Mouse (Mus musculus) thymus, adult 2 months (tissue): ENCODE data around the gene Gm49396. TPM values are rescaled to one million over a fixed set of nuclear protein-coding genes. Genes with fewer than 3 reads are reported as not detected.

Source experiments
- DNase-seq: peaks from one replicate; pipeline ENCODE4 v3.0.0; 2021
- H3K27ac ChIP-seq: fragments of 200-500 bp; 2 replicates; pipeline ENCODE4 v1.5.1; 2012; ENCODE audit warnings: low read length, control low read depth; ENCODE audit not compliant: control insufficient read depth, insufficient read depth
- H3K27me3 ChIP-seq: fragments of 200-500 bp; 2 replicates; pipeline ENCODE4 v1.6.1; 2012; ENCODE audit warnings: mild to moderate bottlenecking, low read length, moderate library complexity, mixed read lengths; ENCODE audit not compliant: control insufficient read depth, insufficient read depth
- H3K36me3 ChIP-seq: fragments of 200-500 bp; 2 replicates; pipeline ENCODE4 v1.6.1; 2012; ENCODE audit warnings: mild to moderate bottlenecking, low read length, moderate library complexity; ENCODE audit not compliant: control insufficient read depth, insufficient read depth
- H3K4me1 ChIP-seq: fragments of 200-500 bp; replicated peaks from 2 replicates; pipeline ENCODE4 v1.6.1; 2012; ENCODE audit warnings: low read length; ENCODE audit not compliant: control insufficient read depth, insufficient read depth
- H3K4me3 ChIP-seq: fragments of 200-500 bp; 2 replicates; pipeline ENCODE4 v1.5.1; 2012; ENCODE audit warnings: mild to moderate bottlenecking, low read length, control low read depth, moderate library complexity; ENCODE audit not compliant: control insufficient read depth, insufficient read depth
- CTCF ChIP-seq: fragments of 200-500 bp; IDR thresholded peaks from 2 replicates; pipeline ENCODE4 v1.5.1; 2012; ENCODE audit warnings: mild to moderate bottlenecking, control low read depth, low read length, moderate library complexity, borderline replicate concordance; ENCODE audit not compliant: control insufficient read depth, poor library complexity, insufficient read depth; ENCODE audit errors: extremely low read depth
- POLR2A ChIP-seq: fragments of 200-500 bp; IDR thresholded peaks from 2 replicates; pipeline ENCODE4 v1.6.1; 2012; ENCODE audit warnings: mild to moderate bottlenecking, low read length, control low read depth, moderate library complexity; ENCODE audit not compliant: control insufficient read depth, poor library complexity, insufficient read depth; ENCODE audit errors: extremely low read depth
- WGBS: fragments of 180-500 bp; shearing (Covaris S2); methylation state at CpG from one replicate; pipeline ENCODE4 v1.1.7; 2018; 5-methylcytosine and 5-hydroxymethylcytosine counted together
- polyA plus RNA-seq: library from polyadenylated mRNA; depleted of rRNA; stranded (reverse); fragments of >200 nt; gene quantifications from 2 replicates; pipeline ENCODE4 v1.2.3, GENCODE M21; 2012

The Gm49396 gene
- polyA plus RNA-seq, 1 experiment, result 8.8 TPM

DNA sequence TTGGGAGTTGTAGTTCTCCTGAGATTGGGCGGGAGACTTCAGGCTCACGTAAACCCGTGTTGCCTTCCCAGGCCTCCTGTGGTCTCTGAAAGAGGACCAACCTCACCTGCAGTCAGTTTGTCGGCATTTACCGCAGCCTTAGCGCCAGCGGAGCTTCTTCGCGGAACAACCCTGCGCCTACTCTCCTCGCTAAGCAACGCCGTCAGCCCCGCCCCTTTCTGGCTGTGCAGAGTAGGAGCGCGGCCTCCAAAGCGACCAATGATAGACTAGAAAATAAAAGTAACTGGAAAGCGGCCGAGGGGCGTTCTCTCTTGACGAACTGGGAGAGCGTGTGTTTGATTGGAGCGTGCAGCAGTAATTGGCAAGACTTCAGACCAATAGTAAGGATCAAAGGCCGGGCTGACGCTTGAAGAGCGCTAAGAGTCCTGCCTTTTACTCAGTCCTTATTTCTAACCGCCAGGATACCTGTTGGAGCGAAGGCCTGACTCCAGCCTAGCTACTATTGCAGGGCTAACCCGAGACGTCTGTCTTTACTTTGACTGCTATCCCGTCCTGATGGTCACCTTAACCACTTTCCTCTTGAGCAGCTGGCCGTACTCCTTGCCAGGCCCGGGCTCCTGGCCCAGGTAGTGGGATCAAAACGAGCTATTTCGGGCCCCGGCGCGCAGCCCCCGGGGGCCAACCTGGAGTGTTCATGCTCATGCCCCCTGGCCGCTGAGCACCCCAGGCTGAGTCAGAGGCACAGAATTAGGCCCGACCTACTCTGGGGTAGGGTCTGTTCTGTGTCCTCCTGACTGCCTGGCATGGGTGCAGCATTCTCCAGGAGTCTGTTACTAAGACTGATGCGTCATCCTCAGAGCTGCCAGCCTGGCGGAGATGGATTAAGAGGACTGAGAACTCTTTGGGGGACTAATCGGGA is 10.8 kb upstream of the Gm49396 start, which contains the start of the genes Hspb6 and Proser3:
Gene Hspb6, plus strand, starts transcription at position 77 of the 919 bp plus-strand sequence.
Gene Proser3, minus strand, starts transcription at position 198 of the 919 bp plus-strand sequence.
- WGBS, result under 1% methylated on average over 44 of the region's 44 CpGs
- H3K27me3 ChIP-seq, result no peaks in the 10 kb centered on the region
- peak within 1 kb of the TSS; percentile 97 for H3K27ac ChIP-seq
- peaks cover 19% of the 10 kb centered on the region for H3K36me3 ChIP-seq
- DNase-seq, result peak; percentile 97
- TF ChIP-seq POLR2A, result peak; percentile 71; the same call in 1 of the 2 replicates
- TF ChIP-seq CTCF, result peak; percentile 48; the same call in 1 of the 2 replicates
- peaks cover 11% of the 10 kb centered on the region for H3K4me1 ChIP-seq
- peak within 1 kb of the TSS; percentile 89 for H3K4me3 ChIP-seq

DNA sequence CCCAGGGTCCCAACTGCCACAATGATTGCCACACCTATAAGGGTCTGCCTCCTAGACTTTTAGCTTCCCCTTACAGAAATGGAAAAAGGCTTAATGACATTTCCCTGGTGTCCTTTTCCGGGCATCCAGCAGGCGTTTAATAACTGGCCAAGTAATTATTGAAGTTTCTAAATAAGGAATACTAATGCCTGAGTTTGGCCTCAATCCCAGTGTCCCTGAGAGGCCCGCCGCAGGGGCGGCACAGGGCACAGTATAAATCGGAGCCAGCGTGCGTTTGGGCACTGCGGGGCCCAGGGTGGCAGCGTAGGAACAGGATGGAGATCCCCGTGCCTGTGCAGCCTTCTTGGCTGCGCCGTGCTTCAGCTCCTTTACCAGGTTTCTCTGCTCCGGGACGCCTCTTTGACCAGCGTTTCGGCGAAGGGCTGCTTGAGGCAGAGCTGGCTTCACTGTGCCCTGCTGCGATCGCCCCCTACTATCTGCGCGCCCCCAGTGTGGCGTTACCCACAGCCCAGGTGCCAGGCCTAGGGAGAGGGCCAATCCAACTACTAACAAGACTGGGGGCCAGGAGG is 10.0 kb upstream of the Gm49396 start:
- 1% methylated on average over 23 of the region's 23 CpGs for WGBS
- no peak for TF ChIP-seq CTCF
- TF ChIP-seq POLR2A, result no peak
- peak overlapping the region; percentile 76; the same call in 1 of the 2 replicates for H3K27ac ChIP-seq
- no peaks in the 10 kb centered on the region for H3K27me3 ChIP-seq
- H3K4me1 ChIP-seq, result peaks cover 13% of the 10 kb centered on the region
- H3K4me3 ChIP-seq, result peak overlapping the region; percentile 89
- DNase-seq, result no peak
- peaks cover 19% of the 10 kb centered on the region for H3K36me3 ChIP-seq

- WGBS, result 87% methylated on average over 22 of the region's 22 CpGs
- Histone ChIP-seq H3K36me3 (peaks cover 19% of the 10 kb centered on the region), H3K4me1 (peaks cover 18% of the 10 kb centered on the region), H3K27ac (no peak overlapping the region), H3K4me3 (no peak overlapping the region), H3K27me3 (no peaks in the 10 kb centered on the region)
- TF ChIP-seq POLR2A, result no peak
- no peak for TF ChIP-seq CTCF
- DNase-seq, result no peak
These were observed 9.1 kb upstream of the Gm49396 start for GRCm38 (mm10) chr7:30553810-30554584.

DNA sequence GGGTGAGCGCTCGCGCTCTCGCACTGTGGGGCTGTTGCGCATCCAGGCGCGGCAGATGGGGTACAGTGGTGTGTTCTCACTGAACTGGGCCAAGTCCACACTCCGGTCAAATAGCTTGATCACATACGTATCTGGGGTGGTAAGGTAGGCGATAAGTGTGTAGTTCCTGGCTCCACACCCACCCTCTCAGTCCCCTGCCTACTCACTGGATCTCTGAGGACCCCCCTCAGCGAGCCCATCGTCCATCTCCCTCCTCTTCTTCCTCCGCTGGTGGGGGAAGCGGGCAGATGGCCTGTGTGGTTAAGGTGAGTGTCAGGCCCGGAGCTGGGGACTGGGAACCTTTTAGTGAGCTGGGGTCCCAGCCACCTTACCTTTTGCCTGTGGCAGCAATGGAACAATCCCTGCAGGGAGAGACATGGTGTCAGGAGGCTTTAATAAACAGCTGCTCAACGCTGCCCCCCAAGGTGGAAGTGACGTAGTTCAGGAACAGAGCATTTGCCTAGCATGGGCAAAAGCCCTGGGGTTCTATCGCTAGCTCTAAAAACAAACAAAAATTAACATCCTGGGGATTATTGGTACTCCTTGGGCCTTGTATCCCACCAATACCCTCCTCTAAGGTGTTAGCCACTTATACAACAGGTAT is 6.1 kb upstream of the Gm49396 start:
- no peak overlapping the region for H3K4me3 ChIP-seq
- DNase-seq, result peak; percentile 42
- WGBS, result 94% methylated on average over 18 of the region's 18 CpGs

DNA sequence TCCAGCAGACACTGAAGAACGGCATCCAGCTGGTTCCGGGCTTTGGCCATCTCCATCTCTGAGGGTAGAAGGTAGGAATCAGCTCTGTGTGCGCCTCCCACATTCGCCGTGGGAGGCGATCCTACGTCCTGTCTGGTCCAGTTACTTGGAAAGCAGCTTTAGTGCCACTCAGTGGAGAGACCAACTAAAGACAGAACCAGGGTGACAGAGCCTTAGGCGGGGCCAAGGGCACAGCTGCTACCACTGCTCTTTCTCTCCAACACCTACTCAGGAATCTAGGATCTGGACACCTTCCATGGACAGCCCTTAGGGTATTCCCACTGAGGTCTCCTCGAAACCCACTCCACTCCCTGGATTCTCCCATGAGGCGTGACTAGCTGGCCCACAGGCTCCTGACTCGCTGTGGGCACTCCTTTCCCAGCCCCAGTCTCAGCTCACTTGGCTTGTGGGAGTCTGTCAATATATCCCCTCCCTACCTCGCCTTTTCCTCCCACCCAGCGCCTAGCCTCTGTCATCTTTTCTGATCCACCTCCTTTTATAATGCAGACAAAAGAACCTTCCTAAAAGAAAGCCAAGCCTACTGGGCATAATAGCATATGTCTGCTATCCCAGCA is 5.1 kb upstream of the Gm49396 start:
- TF ChIP-seq CTCF (no peak), POLR2A (no peak)
- Histone ChIP-seq H3K36me3 (peaks cover 19% of the 10 kb centered on the region), H3K27ac (no peak overlapping the region), H3K4me3 (no peak overlapping the region), H3K4me1 (peaks cover 19% of the 10 kb centered on the region), H3K27me3 (no peaks in the 10 kb centered on the region)
- WGBS, result 93% methylated on average over 13 of the region's 13 CpGs
- DNase-seq, result no peak

More for the DNA sequence above, 6.1 kb upstream of the Gm49396 start:
- Histone ChIP-seq H3K27me3 (no peaks in the 10 kb centered on the region), H3K4me1 (peaks cover 20% of the 10 kb centered on the region), H3K36me3 (peaks cover 19% of the 10 kb centered on the region), H3K27ac (no peak overlapping the region)
- TF ChIP-seq CTCF, result no peak
- no peak for TF ChIP-seq POLR2A
